Mouse (Mus musculus) embryo, embryonic 11.5 days (tissue): ENCODE measurements around the gene Ehd1.

Experiments used
- DNase-seq: peaks from one replicate; pipeline ENCODE4 v3.0.0-alpha.2; 2012; ENCODE audit warnings: low read depth, low spot score

Gene Ehd1

DNA sequence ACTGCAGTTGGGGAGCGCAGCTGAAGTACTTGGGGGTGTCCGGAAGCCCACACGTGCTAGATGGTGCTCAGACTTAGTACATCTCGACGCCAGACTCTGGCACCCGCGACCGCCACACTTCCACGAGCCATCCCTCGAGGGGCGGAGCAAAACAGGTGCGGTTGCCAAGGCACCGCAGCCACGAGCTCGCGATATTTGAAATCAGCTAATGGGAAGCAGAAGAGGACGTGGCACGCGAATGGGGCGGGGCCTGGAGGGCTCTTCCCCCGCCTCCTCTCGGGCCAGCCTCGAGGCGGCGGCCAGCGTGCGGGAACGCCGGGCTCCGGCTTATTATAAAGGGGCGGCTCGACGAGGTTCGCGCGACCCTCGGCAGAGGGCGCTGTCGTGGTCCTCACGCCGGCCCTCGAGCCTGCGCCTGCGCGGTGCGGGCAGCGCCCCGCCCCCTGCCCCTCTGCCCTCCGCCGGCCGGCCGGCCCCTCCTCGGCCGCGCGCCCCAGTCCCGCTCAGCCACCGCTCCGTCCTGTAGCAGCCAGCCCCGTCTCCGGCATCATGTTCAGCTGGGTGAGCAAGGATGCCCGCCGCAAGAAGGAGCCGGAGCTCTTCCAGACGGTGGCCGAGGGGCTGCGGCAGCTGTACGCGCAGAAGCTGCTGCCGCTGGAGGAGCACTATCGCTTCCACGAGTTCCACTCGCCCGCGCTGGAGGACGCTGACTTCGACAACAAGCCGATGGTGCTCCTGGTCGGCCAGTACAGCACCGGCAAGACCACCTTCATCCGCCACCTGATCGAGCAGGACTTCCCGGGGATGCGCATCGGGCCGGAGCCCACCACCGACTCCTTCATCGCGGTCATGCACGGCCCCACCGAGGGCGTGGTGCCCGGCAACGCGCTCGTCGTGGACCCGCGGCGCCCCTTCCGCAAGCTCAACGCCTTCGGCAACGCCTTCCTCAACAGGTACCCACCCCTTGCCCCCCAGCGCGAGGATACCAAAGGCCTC, at the start of gene Ehd1:
Ehd1 (plus strand) TSS at position 300 of the 996 bp plus-strand sequence.
- peak; percentile 98 for DNase-seq

DNA sequence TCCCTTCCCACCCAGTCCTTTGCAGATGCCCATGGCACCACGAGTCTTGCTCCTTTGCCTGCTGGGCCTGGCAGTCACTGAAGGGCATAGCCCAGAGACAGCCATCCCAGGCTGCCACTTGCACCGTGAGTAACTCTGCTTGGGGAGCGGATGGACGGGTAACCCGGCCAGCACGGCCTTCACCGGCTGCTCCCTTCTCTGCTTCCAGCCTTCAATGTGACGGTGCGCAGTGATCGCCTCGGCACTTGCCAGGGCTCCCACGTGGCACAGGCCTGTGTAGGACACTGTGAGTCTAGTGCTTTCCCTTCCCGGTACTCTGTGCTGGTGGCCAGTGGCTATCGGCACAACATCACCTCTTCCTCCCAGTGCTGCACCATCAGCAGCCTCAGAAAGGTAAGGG, 49.8 kb upstream of the Ehd1 start:
- no peak for DNase-seq

GRCm38 (mm10) chr19:6227864-6228263, 48.7 kb upstream of the Ehd1 start:
- DNase-seq, result no peak

GRCm38 (mm10) chr19:6230411-6230810, 46.1 kb upstream of the Ehd1 start:
- no peak for DNase-seq

- no peak for DNase-seq
These were observed 45.5 kb upstream of the Ehd1 start for GRCm38 (mm10) chr19:6231036-6231435.

DNA sequence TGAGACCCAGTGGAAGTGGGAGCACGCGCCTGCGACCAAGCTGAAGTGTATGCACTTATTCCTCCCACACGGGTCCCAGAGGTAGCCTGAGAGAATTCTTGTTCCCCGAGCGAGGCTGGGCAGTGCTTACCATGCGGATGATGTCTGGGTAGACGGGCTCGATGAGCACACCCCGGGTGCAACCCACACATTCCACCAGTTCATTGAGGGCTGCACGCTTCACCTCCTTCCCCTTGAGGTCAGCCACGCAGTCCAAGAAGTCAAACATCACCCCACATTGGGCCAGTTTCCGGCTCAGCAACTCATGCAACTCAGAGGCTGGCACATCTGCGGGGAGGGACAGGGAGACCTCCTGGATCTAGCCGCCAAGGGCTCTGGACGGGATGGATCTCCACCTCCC, 42.9 kb upstream of the Ehd1 start:
- DNase-seq, result no peak

- no peak for DNase-seq
These were observed 42.0 kb upstream of the Ehd1 start for GRCm38 (mm10) chr19:6234337-6235083.

- peak; percentile 83 for DNase-seq
These were observed 41.2 kb upstream of the Ehd1 start, which contains the start of gene Ppp2r5b for GRCm38 (mm10) chr19:6235084-6236052. Ppp2r5b (minus strand) TSS chr19:6235872.

DNA sequence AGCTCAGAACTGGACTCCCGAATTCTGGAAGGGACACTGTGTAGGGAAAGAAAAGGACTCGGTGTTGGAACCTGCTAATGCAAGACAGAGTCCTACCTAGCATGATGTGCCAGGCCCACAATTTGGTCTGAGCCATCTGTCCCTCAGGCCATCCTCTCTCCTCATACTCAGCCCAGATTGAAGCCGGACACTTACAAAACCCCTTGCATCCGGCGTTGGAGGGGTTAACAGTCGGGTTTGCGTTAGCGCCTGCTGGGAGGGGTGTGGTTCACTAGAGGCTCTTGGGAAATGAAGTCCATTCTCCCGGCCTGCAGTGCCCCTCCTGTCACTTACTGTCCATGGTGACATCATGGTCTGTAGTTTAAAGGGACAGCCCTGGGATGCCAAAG, 40.5 kb upstream of the Ehd1 start:
- DNase-seq, result peak; percentile 82

GRCm38 (mm10) chr19:6236842-6237241, 39.7 kb upstream of the Ehd1 start:
- DNase-seq, result no peak

DNA sequence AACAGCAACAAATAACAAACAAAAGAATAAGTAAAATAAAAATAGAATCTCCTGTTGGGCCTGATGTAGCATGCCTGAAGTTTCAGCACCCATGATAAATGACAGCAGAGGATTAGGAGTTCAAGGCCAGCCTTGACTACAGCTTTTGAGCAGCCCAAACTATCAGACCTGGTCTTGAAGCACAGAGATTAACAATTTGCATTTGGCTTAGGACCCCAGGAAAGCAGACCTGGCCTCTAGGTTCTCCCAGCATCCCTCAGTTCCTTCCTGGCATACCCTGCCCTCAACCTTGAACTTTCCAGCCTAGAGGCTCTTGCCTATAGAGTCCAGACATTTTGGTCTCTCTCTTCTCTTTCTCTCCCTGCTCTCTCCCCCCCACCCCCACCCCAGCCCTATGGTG, 37.8 kb upstream of the Ehd1 start:
- no peak for DNase-seq

DNA sequence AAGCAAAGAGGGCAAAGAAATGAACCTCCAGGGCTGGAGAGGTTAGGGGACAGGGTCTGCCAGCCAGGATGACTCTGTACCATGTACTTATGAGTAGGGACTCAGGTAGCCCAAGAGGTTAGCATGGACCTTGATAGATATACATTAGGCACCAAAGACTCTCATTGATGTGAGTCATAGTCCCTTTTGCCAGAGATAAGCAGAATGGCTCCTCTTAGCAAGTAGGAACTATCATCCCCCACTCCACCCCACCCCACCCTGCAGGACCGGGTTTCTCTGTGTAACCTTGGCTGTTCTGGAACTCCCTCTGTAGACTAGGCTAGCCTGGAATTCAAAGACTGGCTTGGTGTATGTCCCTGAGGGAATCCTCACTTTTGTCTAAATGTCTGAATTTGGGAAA, 36.4 kb upstream of the Ehd1 start:
- DNase-seq, result no peak

DNA sequence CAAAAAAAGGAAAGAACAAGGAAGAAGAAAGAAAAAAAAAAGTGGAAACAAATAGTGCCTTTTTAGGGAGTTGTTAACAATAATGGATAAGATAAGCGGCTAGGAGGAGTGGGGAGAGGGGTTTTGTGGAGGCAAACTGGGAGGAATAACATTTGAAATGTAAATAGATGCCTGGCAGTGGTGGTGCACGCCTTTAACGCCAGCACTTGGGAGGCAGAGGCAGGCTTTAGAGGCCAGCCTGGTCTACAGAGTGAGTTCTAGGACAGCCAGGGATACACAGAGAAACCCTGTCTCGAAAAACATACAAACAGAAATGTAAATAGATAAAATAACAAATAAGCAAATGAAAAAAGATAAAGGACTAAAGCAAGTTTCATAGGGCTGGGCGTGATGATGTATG, 35.8 kb upstream of the Ehd1 start:
- no peak for DNase-seq

DNA sequence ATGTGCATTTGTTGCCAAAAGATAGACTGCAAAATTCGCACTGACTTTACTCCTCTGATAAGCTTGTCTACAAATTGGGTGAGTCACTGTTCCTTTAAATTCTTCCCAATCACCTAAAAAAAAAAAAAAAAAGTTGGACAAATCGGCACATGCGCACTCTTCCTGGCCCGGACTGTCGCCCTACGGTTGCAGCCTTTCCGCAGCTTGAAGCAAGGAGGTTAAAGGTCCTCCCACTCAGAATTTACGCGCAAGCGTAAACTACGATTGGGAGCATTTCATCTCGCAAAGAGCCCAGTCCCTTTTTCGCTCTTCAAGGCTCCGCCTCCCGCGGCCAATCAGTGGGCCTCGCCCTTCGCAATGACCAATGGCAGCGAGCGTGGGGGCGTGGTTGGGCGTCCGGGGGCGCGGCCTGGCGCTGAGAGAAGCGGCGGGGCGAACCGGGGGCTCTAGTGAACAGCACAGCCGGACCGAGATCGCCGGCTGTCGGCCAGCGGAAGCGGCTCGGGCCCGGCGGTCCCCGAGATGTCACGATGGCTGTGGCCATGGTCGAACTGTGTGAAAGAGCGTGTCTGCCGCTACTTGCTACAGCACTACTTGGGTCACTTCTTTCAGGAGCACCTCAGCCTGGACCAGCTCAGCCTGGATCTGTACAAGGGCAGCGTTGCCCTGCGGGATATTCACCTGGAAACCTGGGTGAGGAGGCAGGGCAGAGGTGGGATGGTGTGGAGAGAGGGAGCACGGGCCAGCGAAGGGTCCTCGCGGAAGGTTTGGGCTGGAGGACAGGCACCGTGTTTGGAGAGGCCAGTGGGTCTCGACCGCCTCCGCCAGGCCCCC, 35.0 kb upstream of the Ehd1 start, which contains the start of gene Atg2a:
Atg2a (plus strand) TSS at position 395 of the 834 bp plus-strand sequence.
- peak; percentile 99 for DNase-seq

GRCm38 (mm10) chr19:6242281-6242680, 34.2 kb upstream of the Ehd1 start:
- no peak for DNase-seq

- no peak for DNase-seq
These were observed 33.3 kb upstream of the Ehd1 start for GRCm38 (mm10) chr19:6243226-6243625.

- no peak for DNase-seq
These were observed 30.7 kb upstream of the Ehd1 start for GRCm38 (mm10) chr19:6245806-6246205.

- DNase-seq, result no peak
These were observed 28.8 kb upstream of the Ehd1 start for GRCm38 (mm10) chr19:6247526-6248300.

GRCm38 (mm10) chr19:6253021-6253420, 23.5 kb upstream of the Ehd1 start:
- no peak for DNase-seq

DNA sequence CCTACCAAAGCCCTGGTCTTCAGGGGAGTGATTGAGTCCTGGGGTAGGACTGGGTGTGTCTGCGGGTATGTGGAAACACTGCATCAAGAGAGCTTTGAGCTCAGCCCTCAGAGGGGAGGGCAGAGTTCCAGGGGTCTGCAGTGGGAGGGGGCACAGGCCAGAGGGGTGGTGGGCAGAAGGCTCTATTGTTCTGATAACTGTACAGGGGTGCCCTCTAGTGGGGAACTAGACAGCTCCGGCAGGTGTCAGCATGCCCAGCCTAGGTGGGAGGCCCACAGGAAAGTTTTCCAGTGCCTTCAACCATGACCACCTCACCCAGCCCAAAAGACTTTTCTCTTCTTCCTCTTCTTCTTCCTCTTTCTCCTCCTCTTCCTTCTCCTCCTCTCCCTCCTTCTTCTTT, 16.1 kb upstream of the Ehd1 start:
- DNase-seq, result no peak
